Mouse (Mus musculus) hindbrain, embryonic 11.5 days (tissue): Measurements from ENCODE around the gene Ccdc115. TPM values are rescaled to one million over a fixed set of nuclear protein-coding genes. Genes with fewer than 3 reads are reported as not detected.

Experiments used
- ATAC-seq: fragments of 200-750 bp; cut with Nextera tagmentation; 2 replicates; pipeline ENCODE4 v1.8.0; 2017; ENCODE audit warnings: mild to moderate bottlenecking, moderate TSS enrichment, moderate library complexity; ENCODE audit not compliant: low FRiP score
- DNase-seq: peaks from one replicate; pipeline ENCODE4 v3.0.0-alpha.2; 2015; ENCODE audit warnings: low spot score
- H3K27ac ChIP-seq: fragments of 300-500 bp; sonication (generic); 2 replicates; pipeline ENCODE4 v1.5.1; 2014; ENCODE audit warnings: mild to moderate bottlenecking, low read depth, low read length
- H3K27me3 ChIP-seq: fragments of 300-500 bp; sonication (generic); 2 replicates; pipeline ENCODE4 v1.6.1; 2014; ENCODE audit warnings: mild to moderate bottlenecking, low read length, moderate library complexity, mixed read lengths; ENCODE audit not compliant: control insufficient read depth, insufficient read depth
- H3K36me3 ChIP-seq: fragments of 300-500 bp; sonication (generic); 2 replicates; pipeline ENCODE4 v1.6.1; 2014; ENCODE audit warnings: mild to moderate bottlenecking, low read length, moderate library complexity, mixed read lengths; ENCODE audit not compliant: control insufficient read depth, insufficient read depth
- H3K4me1 ChIP-seq: fragments of 300-500 bp; sonication (generic); replicated peaks from 2 replicates; pipeline ENCODE4 v1.6.1; 2014; ENCODE audit warnings: low read length, mixed read lengths; ENCODE audit not compliant: control insufficient read depth, insufficient read depth
- H3K4me2 ChIP-seq: fragments of 300-500 bp; sonication (generic); replicated peaks from 2 replicates; pipeline ENCODE4 v1.6.1; 2014; ENCODE audit warnings: mild to moderate bottlenecking, low read depth, low read length
- H3K4me3 ChIP-seq: fragments of 300-500 bp; sonication (generic); 2 replicates; pipeline ENCODE4 v1.5.1; 2014; ENCODE audit warnings: low read depth, low read length
- H3K9ac ChIP-seq: fragments of 300-500 bp; sonication (generic); 2 replicates; pipeline ENCODE4 v1.6.1; 2014; ENCODE audit warnings: low read depth, low read length
- H3K9me3 ChIP-seq: fragments of 300-500 bp; sonication (generic); 2 replicates; pipeline ENCODE4 v1.6.1; 2016; ENCODE audit warnings: low read length; ENCODE audit not compliant: control insufficient read depth
- WGBS: fragments of 180-500 bp; shearing (Covaris S2); extraction: QIAGEN DNeasy Blood & Tissue Kit; methylation state at CpG from one replicate; pipeline ENCODE4 v1.1.7; 2014; 5-methylcytosine and 5-hydroxymethylcytosine counted together
- polyA plus RNA-seq: library from polyadenylated mRNA; unstranded; fragments of >200 nt; fragmentation: Nextera tagmentation; extraction: Ambion mirVana; gene quantifications from 2 replicates; pipeline ENCODE4 v1.2.1, GENCODE M21; 2014

The Ccdc115 gene
- 68.5 and 69.2 TPM in 2 replicates for polyA plus RNA-seq

DNA sequence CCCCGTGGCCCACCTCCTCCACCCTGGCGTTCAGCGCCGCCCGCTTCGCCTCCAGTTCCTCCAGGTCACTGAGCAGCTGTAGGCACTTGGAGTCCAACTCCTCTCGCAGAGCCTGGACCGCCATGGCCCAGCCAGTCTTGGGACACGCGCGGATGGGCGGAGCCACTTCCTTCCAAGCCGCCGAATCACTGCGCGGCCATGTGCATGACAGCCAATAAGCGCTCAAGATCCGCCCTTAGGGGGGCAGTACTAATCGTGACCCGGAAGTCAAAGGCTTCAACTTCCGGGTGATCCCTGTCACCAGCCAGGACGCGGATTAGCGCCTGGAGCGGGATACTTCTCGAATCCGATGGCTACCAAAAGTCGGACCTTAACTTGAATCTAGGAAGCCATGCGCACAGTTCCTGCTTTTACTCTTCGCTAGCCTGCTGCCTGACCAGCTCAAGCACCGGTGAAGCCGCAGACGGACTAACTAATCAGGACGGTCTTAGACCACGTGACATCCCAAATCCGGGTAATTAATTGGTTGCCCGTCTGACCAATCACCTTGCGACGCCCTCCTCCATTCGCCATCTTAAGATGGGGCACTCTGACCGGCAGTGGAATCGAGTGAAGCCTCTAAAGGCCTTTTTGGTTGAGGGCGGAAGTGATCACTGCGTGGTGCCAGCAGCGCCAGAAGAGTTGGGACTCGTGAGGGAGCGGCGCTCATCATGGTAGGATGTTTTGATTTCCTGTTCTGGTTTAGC, at the start of gene Ccdc115, which contains the start of gene Imp4:
Gene Ccdc115 (minus strand): TSS at position 458 of the 746 bp plus-strand sequence.
Gene Imp4 (plus strand): TSS at position 637 of the 746 bp plus-strand sequence.
- Histone ChIP-seq H3K4me1 (peaks cover 3% of the 10 kb centered on the region; the same call in 1 of the 2 replicates), H3K9ac (peak within 1 kb of the TSS; percentile 61), H3K27me3 (no peaks in the 10 kb centered on the region), H3K36me3 (peaks cover 11% of the 10 kb centered on the region; the same call in 1 of the 2 replicates), H3K4me2 (peak within 1 kb of the TSS; percentile 60), H3K27ac (peak within 1 kb of the TSS; percentile 55; the same call in 1 of the 2 replicates), H3K9me3 (no peaks in the 10 kb centered on the region), H3K4me3 (peak within 1 kb of the TSS; percentile 58)
- ATAC-seq (peak; percentile 96), DNase-seq (peak; percentile 99)
- under 1% methylated on average over 48 of the region's 48 CpGs for WGBS

DNA sequence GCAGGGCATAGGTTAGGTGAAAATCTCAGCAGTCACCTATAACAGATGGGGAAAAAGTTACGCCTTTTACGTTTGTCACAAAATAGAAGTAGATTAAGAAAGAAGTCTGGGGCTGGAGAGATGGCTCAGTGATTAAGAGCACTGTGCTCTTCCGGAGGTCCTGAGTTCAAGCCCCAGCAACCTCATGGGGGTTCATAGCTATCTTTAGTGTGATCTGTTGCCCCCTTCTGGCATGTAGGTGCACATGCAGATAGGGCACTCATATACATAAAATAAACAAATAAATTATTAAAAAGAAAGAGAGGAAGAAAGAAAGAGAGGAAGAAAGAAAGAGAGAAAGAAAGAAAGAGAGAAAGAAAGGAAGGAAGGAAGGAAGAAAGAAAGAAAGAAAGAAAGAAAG, 47.9 kb upstream of the Ccdc115 start:
- Histone ChIP-seq H3K36me3 (no peaks in the 10 kb centered on the region), H3K4me2 (no peak overlapping the region), H3K4me3 (no peak overlapping the region), H3K9ac (no peak overlapping the region), H3K27ac (no peak overlapping the region), H3K27me3 (0 out of 2 replicates have a peak, but pooled peaks cover 2% of the 10 kb centered on the region), H3K4me1 (no peaks in the 10 kb centered on the region), H3K9me3 (no peaks in the 10 kb centered on the region)
- 85% methylated on average over 3 of the region's 3 CpGs for WGBS
- no peak for ATAC-seq
- DNase-seq, result no peak

DNA sequence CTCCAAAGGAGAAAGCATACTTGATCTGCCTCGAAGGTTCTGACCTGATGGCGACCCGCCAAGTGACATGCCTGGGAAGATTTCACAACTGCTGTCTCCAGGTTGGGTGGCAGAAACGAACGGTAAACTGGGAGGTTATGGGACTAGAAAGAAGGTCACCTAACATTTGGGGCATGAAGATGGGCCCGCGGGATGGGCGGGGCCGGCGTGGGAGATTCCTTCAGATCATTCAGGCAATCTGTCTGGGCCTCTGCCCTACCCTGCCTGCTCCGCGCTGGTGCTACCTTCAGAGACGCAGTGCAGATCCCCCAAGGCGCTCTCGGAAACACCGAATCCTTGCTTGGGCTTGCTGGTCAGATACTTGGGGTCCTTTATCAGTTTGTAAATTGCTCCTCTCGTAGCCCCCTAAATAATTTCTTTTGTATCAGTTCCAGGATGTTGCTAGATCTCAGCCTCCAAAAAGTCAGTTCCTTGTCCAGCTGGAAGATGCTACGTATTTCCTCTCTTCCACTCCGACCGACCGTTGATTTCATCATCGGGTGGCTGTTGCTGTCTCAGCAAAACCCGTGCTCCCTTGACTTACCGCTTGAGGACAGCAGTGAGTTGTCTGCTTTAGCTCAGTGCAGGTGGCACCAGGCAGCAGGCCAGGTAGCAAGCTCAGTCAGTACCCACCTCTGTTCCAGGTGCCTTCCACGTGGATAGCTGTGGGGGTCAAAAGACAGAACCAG, 46.2 kb upstream of the Ccdc115 start:
- H3K9ac ChIP-seq, result 0 out of 2 replicates have a peak overlapping the region, but pooled peaks have one; percentile 5
- H3K36me3 ChIP-seq, result no peaks in the 10 kb centered on the region
- no peaks in the 10 kb centered on the region for H3K4me1 ChIP-seq
- no peak for ATAC-seq
- H3K9me3 ChIP-seq, result no peaks in the 10 kb centered on the region
- peak overlapping the region; percentile 19; the same call in 1 of the 2 replicates for H3K4me3 ChIP-seq
- DNase-seq, result peak; percentile 41
- H3K4me2 ChIP-seq, result peak overlapping the region; percentile 31
- H3K27ac ChIP-seq, result no peak overlapping the region
- 0 out of 2 replicates have a peak, but pooled peaks cover 2% of the 10 kb centered on the region for H3K27me3 ChIP-seq
- 7% methylated on average over 25 of the region's 25 CpGs for WGBS

DNA sequence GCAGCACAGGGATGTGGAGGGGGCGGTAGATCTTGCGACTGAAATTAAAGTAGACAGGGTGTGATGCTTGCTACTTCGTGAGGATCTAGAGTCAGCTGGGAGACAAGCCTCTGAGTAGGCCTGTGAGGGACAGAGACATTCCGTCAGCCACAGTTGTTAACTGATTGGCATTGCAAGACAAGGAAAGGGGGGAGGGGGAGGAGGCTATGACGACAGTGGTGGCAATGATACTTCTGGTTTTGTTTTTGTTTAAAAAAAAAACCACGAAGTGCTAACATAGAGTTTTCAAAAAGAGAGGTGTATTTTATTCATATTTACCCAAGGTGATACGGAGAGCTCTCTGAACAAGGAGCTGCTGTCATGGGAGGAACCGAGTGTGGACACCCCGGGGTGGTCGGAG, 45.0 kb upstream of the Ccdc115 start:
- 72% methylated on average over 10 of the region's 10 CpGs for WGBS
- no peaks in the 10 kb centered on the region for H3K9me3 ChIP-seq
- 0 out of 2 replicates have a peak, but pooled peaks cover 2% of the 10 kb centered on the region for H3K27me3 ChIP-seq
- no peak overlapping the region for H3K27ac ChIP-seq
- H3K4me3 ChIP-seq, result no peak overlapping the region
- H3K4me2 ChIP-seq, result no peak overlapping the region
- no peaks in the 10 kb centered on the region for H3K4me1 ChIP-seq
- H3K36me3 ChIP-seq, result no peaks in the 10 kb centered on the region
- DNase-seq (no peak), ATAC-seq (no peak)
- no peak overlapping the region for H3K9ac ChIP-seq

DNA sequence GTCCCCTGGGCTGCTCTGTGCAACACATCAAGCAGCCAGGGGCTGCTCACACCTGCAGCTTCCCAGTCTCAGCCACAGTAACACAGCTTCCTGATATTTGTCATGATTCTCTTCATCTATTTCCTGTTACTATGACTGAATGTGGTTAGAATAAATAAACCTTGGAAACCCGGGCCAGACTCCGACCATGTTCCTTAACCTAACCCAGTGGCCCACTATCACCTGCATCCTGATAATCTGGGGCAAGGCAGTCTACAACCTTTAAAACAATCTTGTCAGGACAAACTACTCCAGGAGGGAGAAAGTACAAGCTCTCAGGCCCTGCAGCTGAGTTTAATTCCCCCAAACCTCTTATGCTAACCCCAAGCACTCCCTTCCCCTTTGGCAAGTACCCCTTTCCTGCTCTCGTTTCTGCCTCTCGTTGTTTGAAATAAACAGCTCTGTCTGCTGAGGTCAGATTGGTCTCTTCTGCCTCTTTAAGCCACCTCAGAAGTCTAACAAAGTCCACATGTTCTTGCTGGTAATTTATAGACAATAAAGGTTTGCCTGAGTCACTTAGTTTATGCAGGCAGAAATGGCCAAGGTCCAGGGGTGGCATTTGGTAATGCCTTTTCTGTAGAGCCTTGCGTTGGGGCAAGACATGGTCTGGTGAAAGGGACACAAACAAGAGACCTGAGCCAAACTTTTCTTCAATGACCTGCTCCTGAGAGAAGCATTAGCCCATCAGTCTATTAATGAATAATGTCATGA, 42.6 kb upstream of the Ccdc115 start:
- no peaks in the 10 kb centered on the region for H3K9me3 ChIP-seq
- 0 out of 2 replicates have a peak, but pooled peaks cover 2% of the 10 kb centered on the region for H3K27me3 ChIP-seq
- DNase-seq (no peak), ATAC-seq (no peak)
- WGBS, result 82% methylated on average over 5 of the region's 5 CpGs
- H3K27ac ChIP-seq, result no peak overlapping the region
- H3K4me2 ChIP-seq, result no peak overlapping the region
- H3K36me3 ChIP-seq, result no peaks in the 10 kb centered on the region
- no peak overlapping the region for H3K4me3 ChIP-seq
- no peak overlapping the region for H3K9ac ChIP-seq
- H3K4me1 ChIP-seq, result no peaks in the 10 kb centered on the region

DNA sequence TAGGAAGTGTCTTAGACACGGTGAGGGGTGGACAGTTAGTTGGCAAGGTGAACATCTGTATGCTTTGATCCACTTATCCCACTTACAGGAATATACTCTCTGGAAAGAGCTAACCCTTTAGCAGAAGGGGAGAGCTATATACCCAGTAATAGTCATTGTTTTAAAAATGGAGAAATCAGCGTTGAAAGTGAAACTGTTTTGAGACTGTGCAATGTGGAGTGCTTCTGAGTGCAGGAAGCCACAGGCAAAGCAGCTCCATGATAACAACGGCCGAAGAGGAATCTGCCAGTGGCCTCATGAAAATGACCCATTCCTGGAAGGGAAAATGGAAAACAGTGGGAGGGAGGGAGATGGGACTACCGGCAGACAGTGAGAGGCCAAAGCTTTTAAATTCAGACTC, 41.3 kb upstream of the Ccdc115 start:
- no peak overlapping the region for H3K27ac ChIP-seq
- 88% methylated on average over 5 of the region's 5 CpGs for WGBS
- H3K27me3 ChIP-seq, result no peaks in the 10 kb centered on the region
- DNase-seq (no peak), ATAC-seq (no peak)
- H3K4me1 ChIP-seq, result no peaks in the 10 kb centered on the region
- H3K9ac ChIP-seq, result no peak overlapping the region
- no peak overlapping the region for H3K4me2 ChIP-seq
- H3K9me3 ChIP-seq, result no peaks in the 10 kb centered on the region
- no peak overlapping the region for H3K4me3 ChIP-seq
- H3K36me3 ChIP-seq, result no peaks in the 10 kb centered on the region

DNA sequence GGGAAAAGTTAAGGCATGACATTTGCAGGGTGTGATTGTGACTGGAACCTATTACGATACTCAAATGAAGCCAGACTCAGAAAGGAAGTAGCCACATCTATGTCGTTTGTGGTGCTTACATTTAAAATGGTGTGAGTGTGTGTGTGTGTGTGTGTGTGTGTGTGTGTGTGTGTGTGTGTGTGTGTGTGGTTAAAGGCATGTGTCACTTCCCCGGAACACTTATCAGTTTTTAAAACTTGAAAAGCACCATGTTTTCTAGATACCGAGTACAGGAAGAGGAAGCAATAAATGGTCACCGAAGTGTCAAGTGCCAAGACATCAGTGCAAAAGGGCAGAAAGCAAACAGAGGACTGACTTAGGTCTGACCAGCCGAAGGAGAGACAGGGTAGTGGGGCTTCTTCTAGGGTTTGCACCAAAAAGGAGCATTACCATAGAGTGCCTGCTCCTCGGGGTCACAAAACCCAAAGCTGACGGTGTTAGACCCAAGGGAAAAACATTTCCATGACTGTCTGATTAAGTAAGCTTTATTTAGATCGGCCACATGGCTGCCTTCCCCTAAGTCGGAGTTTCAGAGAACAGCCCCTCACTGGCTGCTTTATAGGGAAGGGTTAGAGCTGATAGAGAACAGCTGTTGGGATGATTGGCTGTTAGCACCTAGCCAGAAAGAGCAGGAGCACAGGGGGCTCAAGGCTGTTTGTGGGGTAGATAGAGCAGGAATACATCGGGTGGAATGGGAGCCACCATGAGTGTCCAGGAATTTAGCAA, 39.6 kb upstream of the Ccdc115 start:
- Histone ChIP-seq H3K36me3 (no peaks in the 10 kb centered on the region), H3K27ac (no peak overlapping the region), H3K9ac (no peak overlapping the region), H3K9me3 (no peaks in the 10 kb centered on the region), H3K4me2 (no peak overlapping the region), H3K4me3 (no peak overlapping the region), H3K4me1 (no peaks in the 10 kb centered on the region), H3K27me3 (no peaks in the 10 kb centered on the region)
- no peak for DNase-seq
- 73% methylated on average over 11 of the region's 11 CpGs for WGBS
- ATAC-seq, result no peak
